Mouse (Mus musculus): Measurements from ENCODE around the gene Atp1a1. TPM values are rescaled to one million over a fixed set of nuclear protein-coding genes. Genes with fewer than 3 reads are reported as not detected.

Gene Atp1a1
- polyA plus RNA-seq, 1 experiment from 2014 or later: 294 TPM

DNA sequence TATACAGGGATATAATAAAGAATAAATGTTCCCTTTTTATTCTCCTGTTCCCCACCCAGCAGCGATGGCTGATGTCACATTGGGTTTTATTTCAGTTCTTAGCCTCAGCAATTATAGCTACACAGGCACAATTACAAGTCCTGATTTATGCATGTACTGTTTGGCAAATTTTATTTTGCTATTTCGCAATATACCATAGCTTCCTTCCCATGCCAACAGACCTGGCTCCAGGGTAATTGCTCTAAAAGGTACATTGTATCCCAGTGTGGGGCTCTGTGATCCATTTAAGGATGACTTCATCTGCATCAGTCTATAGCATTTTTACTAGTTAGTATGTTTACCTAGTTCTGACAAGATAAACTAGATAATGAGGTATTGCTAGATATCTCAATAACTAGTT, 33.7 kb upstream of the Atp1a1 start:
- Histone ChIP-seq H3K9me3 (replicated peaks) (no peaks in the 10 kb centered on the region), H3K9ac (no peak overlapping the region), H3K4me3 (no peak overlapping the region), H3K36me3 (no peaks in the 10 kb centered on the region), H3K27ac (ENCODE audit: poor library complexity, severe bottlenecking) (no peak overlapping the region), H3K4me1 (replicated peaks) (peaks cover 8% of the 10 kb centered on the region; the same call in 1 of the 2 replicates), H3K4me2 (no peak overlapping the region), H3K27me3 (replicated peaks) (no peaks in the 10 kb centered on the region)
- WGBS: 80% methylated on average over 2 of the region's 2 CpGs
- no peak for ATAC-seq (ENCODE audit: insufficient number of reproducible peaks, low FRiP score)

DNA sequence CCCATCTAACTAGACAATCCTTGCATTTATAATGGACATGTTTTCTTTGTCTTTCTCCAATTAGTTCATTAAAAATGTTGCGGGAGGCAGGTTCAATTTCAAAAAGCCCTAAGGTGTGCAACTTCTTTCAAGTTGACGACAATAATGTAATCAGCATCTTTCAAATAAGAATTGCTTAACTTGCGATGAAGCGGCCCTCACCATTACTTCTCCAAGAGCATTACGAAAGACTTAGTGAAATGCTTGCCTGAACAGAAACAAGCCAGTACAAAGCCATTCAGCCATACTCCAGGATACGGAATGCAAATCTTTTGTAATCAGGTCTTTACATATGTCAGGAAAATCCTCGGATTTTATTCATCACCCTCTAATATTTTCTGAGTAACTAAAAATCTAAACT, 32.0 kb upstream of the Atp1a1 start:
- Histone ChIP-seq H3K4me3 (no peak overlapping the region), H3K4me1 (replicated peaks) (peaks cover 8% of the 10 kb centered on the region; the same call in 1 of the 2 replicates), H3K27me3 (replicated peaks) (no peaks in the 10 kb centered on the region), H3K4me2 (no peak overlapping the region), H3K9ac (no peak overlapping the region), H3K36me3 (no peaks in the 10 kb centered on the region), H3K27ac (ENCODE audit: poor library complexity, severe bottlenecking) (no peak overlapping the region), H3K9me3 (replicated peaks) (no peaks in the 10 kb centered on the region)
- WGBS: 86% methylated on average over 7 of the region's 7 CpGs
- no peak for ATAC-seq (ENCODE audit: insufficient number of reproducible peaks, low FRiP score)

GRCm38 (mm10) chr3:101636086-101636485, 31.6 kb upstream of the Atp1a1 start:
- WGBS: 80% methylated on average over 2 of the region's 2 CpGs
- H3K27ac ChIP-seq (ENCODE audit: poor library complexity, severe bottlenecking): no peak overlapping the region
- no peaks in the 10 kb centered on the region for H3K9me3 ChIP-seq (replicated peaks)
- no peak overlapping the region for H3K9ac ChIP-seq
- H3K27me3 ChIP-seq (replicated peaks): no peaks in the 10 kb centered on the region
- H3K36me3 ChIP-seq: no peaks in the 10 kb centered on the region
- H3K4me1 ChIP-seq (replicated peaks): peaks cover 7% of the 10 kb centered on the region; the same call in 1 of the 2 replicates
- no peak overlapping the region for H3K4me2 ChIP-seq
- no peak overlapping the region for H3K4me3 ChIP-seq
- ATAC-seq (ENCODE audit: insufficient number of reproducible peaks, low FRiP score): no peak

GRCm38 (mm10) chr3:101634141-101634900, 29.8 kb upstream of the Atp1a1 start:
- Histone ChIP-seq H3K4me1 (replicated peaks) (no peaks in the 10 kb centered on the region), H3K4me2 (no peak overlapping the region), H3K27me3 (replicated peaks) (no peaks in the 10 kb centered on the region), H3K4me3 (no peak overlapping the region), H3K9ac (no peak overlapping the region), H3K36me3 (no peaks in the 10 kb centered on the region), H3K9me3 (replicated peaks) (no peaks in the 10 kb centered on the region), H3K27ac (ENCODE audit: poor library complexity, severe bottlenecking) (no peak overlapping the region)
- WGBS: 79% methylated on average over 9 of the region's 9 CpGs
- ATAC-seq (ENCODE audit: insufficient number of reproducible peaks, low FRiP score): no peak

GRCm38 (mm10) chr3:101628255-101628654, 23.8 kb upstream of the Atp1a1 start:
- ATAC-seq (ENCODE audit: insufficient number of reproducible peaks, low FRiP score): no peak
- no peak overlapping the region for H3K4me2 ChIP-seq
- no peak overlapping the region for H3K9ac ChIP-seq
- H3K4me1 ChIP-seq (replicated peaks): no peaks in the 10 kb centered on the region
- no peak overlapping the region for H3K4me3 ChIP-seq
- 83% methylated on average over 2 of the region's 2 CpGs for WGBS
- no peaks in the 10 kb centered on the region for H3K9me3 ChIP-seq (replicated peaks)
- no peaks in the 10 kb centered on the region for H3K36me3 ChIP-seq
- no peak overlapping the region for H3K27ac ChIP-seq (ENCODE audit: poor library complexity, severe bottlenecking)
- H3K27me3 ChIP-seq (replicated peaks): no peaks in the 10 kb centered on the region

DNA sequence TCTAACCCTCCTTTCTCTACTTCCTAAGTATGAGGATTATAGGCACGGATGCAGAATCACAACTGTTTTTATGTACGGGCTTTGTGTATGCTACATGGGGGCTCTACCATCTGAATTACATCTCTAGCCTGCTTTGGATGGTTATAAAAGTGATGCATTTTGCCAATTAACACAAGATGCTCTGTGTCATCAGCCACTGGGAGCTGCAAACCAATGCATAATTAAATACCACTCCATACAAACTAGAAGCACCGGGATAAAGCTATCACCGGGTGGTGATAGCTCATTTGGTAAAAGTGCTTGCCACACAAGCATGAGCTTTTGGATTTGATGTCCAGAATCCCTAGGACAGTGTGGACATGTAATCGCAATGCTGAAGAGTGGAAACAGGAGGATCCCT, 19.8 kb upstream of the Atp1a1 start:
- Histone ChIP-seq H3K27me3 (replicated peaks) (no peaks in the 10 kb centered on the region), H3K4me1 (replicated peaks) (no peaks in the 10 kb centered on the region), H3K27ac (ENCODE audit: poor library complexity, severe bottlenecking) (no peak overlapping the region), H3K4me3 (no peak overlapping the region), H3K4me2 (no peak overlapping the region), H3K36me3 (no peaks in the 10 kb centered on the region), H3K9me3 (replicated peaks) (peaks cover 9% of the 10 kb centered on the region; the same call in 1 of the 2 replicates), H3K9ac (no peak overlapping the region)
- ATAC-seq (ENCODE audit: insufficient number of reproducible peaks, low FRiP score): no peak
- WGBS: 86% methylated on average over 5 of the region's 5 CpGs

GRCm38 (mm10) chr3:101619017-101619416, 14.5 kb upstream of the Atp1a1 start:
- Histone ChIP-seq H3K36me3 (no peaks in the 10 kb centered on the region), H3K4me2 (no peak overlapping the region), H3K9me3 (replicated peaks) (peaks cover 9% of the 10 kb centered on the region; the same call in 1 of the 2 replicates), H3K4me1 (replicated peaks) (no peaks in the 10 kb centered on the region), H3K9ac (no peak overlapping the region), H3K4me3 (no peak overlapping the region), H3K27me3 (replicated peaks) (no peaks in the 10 kb centered on the region), H3K27ac (ENCODE audit: poor library complexity, severe bottlenecking) (no peak overlapping the region)
- 69% methylated on average over 4 of the region's 4 CpGs for WGBS
- ATAC-seq (ENCODE audit: insufficient number of reproducible peaks, low FRiP score): no peak

GRCm38 (mm10) chr3:101618505-101618904, 14.0 kb upstream of the Atp1a1 start:
- WGBS: 80% methylated on average over 4 of the region's 4 CpGs
- peaks cover 9% of the 10 kb centered on the region; the same call in 1 of the 2 replicates for H3K9me3 ChIP-seq (replicated peaks)
- H3K9ac ChIP-seq: no peak overlapping the region
- no peak overlapping the region for H3K4me3 ChIP-seq
- no peaks in the 10 kb centered on the region for H3K36me3 ChIP-seq
- H3K4me1 ChIP-seq (replicated peaks): no peaks in the 10 kb centered on the region
- H3K27me3 ChIP-seq (replicated peaks): no peaks in the 10 kb centered on the region
- H3K27ac ChIP-seq (ENCODE audit: poor library complexity, severe bottlenecking): no peak overlapping the region
- no peak overlapping the region for H3K4me2 ChIP-seq
- no peak for ATAC-seq (ENCODE audit: insufficient number of reproducible peaks, low FRiP score)

GRCm38 (mm10) chr3:101617451-101617850, 13.0 kb upstream of the Atp1a1 start:
- 80% methylated on average over 8 of the region's 8 CpGs for WGBS
- no peak for ATAC-seq (ENCODE audit: insufficient number of reproducible peaks, low FRiP score)

DNA sequence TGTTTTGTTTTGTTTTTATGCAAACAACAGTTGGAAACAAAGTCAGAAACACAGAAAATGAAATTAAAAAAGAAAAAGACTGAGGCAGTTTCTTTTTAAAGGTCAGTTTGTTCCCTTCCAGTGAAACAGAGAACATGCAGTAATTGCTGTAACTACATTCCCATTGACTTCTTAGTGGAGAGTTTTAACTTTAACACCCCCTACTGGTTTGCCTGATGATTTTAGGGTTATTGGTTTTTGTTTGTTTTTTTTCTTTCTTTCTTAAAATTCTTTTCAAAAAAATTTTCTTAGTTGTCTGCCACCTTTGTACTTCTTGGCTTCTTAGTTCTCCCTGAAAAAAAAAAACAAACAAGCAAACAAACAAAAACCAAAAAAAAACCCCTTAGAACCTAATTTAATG, 12.5 kb upstream of the Atp1a1 start:
- no peak overlapping the region for H3K4me2 ChIP-seq
- H3K9ac ChIP-seq: no peak overlapping the region
- no peak overlapping the region for H3K4me3 ChIP-seq
- H3K9me3 ChIP-seq (replicated peaks): peaks cover 4% of the 10 kb centered on the region; the same call in 1 of the 2 replicates
- H3K27me3 ChIP-seq (replicated peaks): no peaks in the 10 kb centered on the region
- H3K27ac ChIP-seq (ENCODE audit: poor library complexity, severe bottlenecking): no peak overlapping the region
- peaks cover 6% of the 10 kb centered on the region for H3K4me1 ChIP-seq (replicated peaks)
- H3K36me3 ChIP-seq: no peaks in the 10 kb centered on the region
- ATAC-seq (ENCODE audit: insufficient number of reproducible peaks, low FRiP score): no peak

More at GRCm38 (mm10) chr3:101617451-101617850, 13.0 kb upstream of the Atp1a1 start:
- no peak overlapping the region for H3K27ac ChIP-seq (ENCODE audit: poor library complexity, severe bottlenecking)
- no peaks in the 10 kb centered on the region for H3K36me3 ChIP-seq
- peaks cover 4% of the 10 kb centered on the region; the same call in 1 of the 2 replicates for H3K9me3 ChIP-seq (replicated peaks)
- H3K4me3 ChIP-seq: no peak overlapping the region
- no peak overlapping the region for H3K9ac ChIP-seq
- no peaks in the 10 kb centered on the region for H3K27me3 ChIP-seq (replicated peaks)
- H3K4me2 ChIP-seq: no peak overlapping the region
- peaks cover 2% of the 10 kb centered on the region; the same call in 1 of the 2 replicates for H3K4me1 ChIP-seq (replicated peaks)

- H3K9me3 ChIP-seq (replicated peaks): peaks cover 4% of the 10 kb centered on the region; the same call in 1 of the 2 replicates
- no peaks in the 10 kb centered on the region for H3K27me3 ChIP-seq (replicated peaks)
- H3K4me2 ChIP-seq: no peak overlapping the region
- H3K9ac ChIP-seq: no peak overlapping the region
- no peak overlapping the region for H3K4me3 ChIP-seq
- H3K36me3 ChIP-seq: no peaks in the 10 kb centered on the region
- peaks cover 9% of the 10 kb centered on the region for H3K4me1 ChIP-seq (replicated peaks)
- WGBS: 71% methylated on average over 6 of the region's 6 CpGs
- no peak for ATAC-seq (ENCODE audit: insufficient number of reproducible peaks, low FRiP score)
- H3K27ac ChIP-seq (ENCODE audit: poor library complexity, severe bottlenecking): no peak overlapping the region
Observed at GRCm38 (mm10) chr3:101615856-101616255, 11.4 kb upstream of the Atp1a1 start.

All from heart, embryonic 12.5 days (tissue).